Mouse (Mus musculus) right cerebral cortex, postnatal 14 days (tissue): ENCODE measurements around the gene Mill1.
"Not testable (repeated sequence)": the region's sequence is repeated elsewhere in the genome, so short reads cannot be mapped to it uniquely, and the experiment has no call there.

Experiments
- DNase-seq: peaks from one replicate; pipeline ENCODE4 v3.0.0; 2022

Mill1 gene

DNA sequence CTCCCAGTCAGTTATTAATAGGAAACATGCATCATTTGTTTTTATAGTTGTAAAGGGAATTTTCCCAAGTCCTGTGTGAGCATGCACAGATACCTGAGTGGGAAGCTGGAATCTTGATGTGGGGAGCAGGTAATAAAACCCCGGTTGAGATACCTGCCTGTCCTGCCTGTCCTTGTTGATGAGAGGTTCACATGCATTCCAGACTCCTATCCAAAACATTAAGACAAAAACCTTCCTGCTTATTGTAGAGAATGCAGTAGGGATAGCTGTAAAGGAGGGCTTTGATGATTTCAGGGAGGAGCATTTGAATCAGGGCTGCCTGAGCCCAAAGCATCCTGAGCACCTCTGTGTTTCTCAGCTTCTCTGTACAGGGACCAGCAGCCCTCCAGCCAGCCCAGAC lies at the start of gene Mill1:
Gene Mill1, plus strand, starts transcription at position 301 of the 400 bp plus-strand sequence.
- DNase-seq, result no peak

DNA sequence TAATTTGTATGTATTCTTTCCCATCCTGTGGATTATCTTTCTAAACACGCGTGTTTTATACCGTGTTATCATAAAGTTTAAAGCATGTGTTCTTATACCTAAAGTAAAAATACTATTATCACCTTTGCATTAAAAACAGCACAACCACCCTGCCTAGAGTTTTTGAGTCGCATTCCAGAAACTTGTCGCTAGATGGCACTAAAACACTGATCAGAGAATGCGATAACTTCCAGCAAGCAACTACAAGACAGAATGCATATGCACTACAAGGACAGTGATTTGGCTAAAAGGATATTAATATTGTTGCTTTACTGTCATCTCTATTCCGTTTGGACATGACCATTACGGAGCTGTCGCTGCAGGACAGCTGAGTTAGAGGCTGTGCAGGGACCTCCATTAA lies 34.2 kb upstream of the Mill1 start:
- DNase-seq, result no peak

DNA sequence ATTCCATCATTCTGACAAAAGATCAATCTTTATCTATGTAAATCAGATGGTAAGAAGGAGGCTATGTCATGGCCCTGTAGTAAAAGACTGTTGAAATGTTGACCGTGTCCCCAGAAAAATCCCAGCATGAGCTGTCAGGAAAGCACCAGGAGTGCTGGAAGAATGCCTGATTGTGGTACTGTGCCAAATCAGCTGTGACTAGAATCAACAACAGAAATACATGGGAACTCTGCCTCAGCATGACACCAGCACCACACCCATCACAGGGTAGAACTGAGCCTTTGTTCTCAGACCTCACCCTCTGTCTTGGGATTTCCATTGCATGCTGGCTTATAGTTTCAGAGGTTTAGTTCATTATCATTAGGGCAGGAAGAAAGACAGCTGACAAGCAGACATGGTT lies 30.4 kb upstream of the Mill1 start:
- DNase-seq, result no peak

DNA sequence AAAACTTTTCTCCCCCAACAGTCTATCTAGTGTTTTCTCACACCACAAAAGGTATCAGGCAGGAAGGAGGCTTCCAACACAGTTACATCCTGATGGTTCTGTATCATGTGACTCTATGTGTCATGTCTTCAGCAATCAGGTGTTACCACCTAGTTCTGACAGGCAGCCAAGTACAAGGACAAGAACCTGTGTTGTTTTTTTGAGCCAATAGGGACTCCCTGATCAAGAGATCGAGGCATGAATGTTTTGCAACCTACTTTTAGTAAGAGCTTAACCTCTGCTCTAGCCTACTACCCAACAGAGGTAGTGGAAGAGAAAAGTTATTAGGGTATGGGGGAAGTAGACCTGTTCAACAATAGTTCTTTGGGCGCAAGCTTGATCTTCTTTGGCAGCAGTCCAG lies 6.6 kb upstream of the Mill1 start:
- no peak for DNase-seq

DNA sequence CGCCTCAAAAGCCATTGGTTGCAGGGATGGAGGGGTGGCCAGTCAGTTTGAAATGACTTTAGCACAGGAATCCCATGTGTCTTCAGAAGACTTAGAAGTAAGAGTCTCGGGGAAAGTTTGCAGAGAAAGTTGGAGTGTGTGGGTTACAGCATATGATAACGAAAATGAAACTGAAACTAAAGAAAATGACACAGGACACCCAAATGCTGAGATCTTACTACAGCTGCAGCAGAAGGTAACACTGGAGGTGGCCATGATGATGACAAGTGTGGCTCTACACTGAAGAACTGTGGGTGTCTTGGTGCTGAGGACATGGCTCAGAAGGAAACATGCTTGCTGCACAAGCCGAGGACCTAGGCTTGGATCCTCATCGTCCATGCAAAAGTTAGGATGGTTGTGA lies 3.9 kb upstream of the Mill1 start:
- DNase-seq, result no peak

DNA sequence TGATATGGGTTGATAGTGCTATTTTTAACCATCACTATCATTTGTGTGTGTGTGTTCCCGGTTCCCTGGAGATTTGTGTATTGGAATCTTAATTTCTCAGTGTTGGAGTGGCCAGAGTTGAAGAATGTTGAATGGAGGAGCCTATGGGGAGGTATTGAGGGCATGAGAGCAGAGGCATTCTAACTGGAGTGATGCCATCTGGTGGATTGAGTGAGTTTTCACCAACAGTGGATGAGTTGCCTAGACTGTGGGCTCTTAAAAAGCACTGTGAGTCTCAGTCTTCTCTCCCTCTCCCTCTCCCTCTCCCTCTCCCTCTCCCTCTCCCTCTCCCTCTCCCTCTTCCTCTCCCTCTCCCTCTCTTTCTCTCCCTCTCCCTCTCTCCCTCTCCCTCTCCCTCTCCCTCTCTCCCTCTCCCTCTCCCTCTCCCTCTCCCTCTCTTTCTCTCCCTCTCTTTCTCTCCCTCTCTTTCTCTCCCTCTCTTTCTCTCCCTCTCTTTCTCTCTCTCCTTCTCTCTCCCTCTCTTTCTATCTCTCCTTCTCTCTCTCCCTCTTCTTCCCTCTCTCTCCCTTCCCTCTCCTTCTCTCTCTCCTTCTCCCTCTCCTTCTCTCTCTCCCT lies 1.1 kb upstream of the Mill1 start:
- DNase-seq, result not testable (repeated sequence)

DNA sequence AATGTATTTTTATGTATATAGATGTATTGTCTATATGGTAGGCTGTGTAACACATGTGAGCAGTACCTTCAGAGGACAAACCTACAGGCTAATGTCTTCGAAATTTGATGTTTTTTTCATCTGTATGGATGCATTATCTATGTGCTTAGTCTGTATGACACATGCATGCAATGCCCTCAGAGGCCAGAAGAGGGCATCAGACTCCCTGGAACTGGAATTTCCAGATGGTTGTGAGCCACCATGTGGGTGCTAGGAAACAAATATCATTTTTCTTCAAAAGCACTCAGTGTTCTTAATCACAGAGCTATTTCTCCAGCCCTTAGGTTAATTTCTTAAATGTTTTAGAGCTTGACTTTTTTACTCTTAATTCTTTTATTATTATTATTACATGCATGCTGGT lies 15.1 kb downstream of the Mill1 start:
- DNase-seq, result no peak

DNA sequence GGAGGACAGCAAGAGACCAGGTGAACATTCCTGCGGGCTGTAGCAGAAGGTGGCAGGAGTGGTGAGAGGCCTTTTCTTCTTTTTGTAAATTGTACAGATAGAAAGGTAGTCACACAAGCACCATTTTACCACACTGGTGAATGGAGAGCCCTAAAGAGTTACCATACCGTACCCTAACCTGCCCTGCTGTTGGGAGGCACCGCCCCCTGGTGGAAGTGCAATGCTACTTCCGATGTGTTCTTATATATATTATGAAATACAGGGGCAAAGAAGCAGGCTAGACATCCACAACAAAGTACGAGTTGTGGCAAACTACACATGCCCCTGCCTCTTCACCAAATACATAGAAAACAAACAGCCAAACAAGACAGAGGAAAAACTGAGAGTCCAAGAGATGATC lies 19.9 kb downstream of the Mill1 start:
- DNase-seq, result no peak
